Mouse (Mus musculus) layer of hippocampus, adult 11-12 months (tissue): ENCODE measurements around the gene Fars2.
"Not testable (repeated sequence)": the region's sequence is repeated elsewhere in the genome, so short reads cannot be mapped to it uniquely, and the experiment has no call there.

Source experiments
- DNase-seq: peaks from one replicate; pipeline ENCODE4 v3.0.0; 2022; ENCODE audit warnings: low spot score

Fars2 gene

DNA sequence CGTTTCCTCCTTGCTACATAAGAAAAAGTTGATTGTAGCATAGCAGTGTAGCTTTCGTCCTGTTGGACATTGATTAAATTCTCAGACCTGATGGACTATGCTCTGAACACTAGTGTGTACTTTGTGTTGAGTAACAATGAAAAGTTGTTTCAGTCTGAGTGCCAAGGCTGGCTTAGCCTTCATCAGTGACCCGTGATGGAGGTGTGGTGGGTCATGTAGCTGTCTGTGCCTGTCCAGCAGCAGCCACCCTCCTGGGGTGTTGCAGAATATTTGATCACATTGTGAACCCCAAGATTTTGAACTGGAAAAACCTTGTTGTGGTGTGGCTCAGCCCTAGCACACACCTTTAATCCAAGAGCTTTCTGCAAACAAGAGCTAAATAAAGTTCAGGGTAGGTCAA is 343.3 kb downstream of the Fars2 start:
- no peak for DNase-seq

DNA sequence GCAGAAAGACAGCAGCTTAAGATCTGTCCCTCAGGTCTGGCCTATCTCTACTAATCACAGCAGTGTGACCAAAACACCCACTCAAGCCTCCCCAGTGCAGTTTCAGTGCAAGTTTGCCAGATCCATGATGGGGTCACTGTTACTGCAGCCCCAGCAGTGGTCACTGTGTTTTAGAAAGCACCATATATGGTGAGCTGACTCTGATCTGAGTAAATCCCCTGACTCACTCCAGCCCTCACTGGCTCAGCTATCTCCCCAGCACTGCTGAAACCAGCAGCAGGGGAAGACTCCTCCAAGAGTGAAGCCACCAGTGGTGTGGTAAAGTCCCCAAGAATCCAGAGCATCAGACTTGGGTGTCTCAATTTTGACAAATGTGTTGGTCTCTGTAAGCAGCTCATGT is 346.5 kb downstream of the Fars2 start:
- DNase-seq = no peak

DNA sequence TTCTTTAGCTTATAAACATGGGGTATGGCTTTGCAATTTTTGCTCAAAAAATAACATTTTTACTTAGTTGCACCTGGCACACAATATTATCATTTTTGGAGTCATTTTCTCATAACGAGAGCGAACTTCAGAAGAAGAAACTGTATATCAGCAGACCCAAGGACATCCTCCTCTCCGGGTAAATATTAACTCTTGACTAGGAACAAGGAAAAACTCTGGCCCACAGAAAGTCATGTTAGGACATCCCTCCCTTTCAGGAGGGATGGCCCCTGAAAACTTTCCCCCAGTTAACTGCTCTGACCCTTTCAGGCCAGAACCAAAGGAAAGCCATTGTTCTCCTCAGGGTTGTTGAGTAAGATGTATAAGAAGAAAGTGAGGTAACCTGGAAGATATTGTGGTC is 348.9 kb downstream of the Fars2 start:
- not testable (repeated sequence) for DNase-seq

DNA sequence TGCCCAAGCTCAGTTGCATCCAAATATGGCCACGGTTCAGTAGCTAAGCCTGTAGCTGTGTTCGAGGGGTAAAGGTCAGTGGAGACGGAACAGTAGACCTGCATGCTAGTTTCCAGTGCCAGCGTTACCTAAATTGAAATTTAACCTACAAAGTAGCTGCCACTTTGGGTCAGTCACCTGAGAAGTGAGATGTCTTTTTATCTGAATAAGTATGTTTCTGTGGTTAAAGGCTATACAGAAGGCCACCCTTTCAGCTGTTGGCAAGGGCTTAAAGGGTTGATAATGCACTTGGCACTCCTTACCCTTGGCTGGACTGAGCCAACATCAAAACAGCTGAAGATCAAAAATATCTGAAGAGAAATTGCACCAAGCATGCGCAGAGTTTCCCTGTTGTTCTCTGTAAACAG is 349.3 kb downstream of the Fars2 start:
- DNase-seq = no peak

DNA sequence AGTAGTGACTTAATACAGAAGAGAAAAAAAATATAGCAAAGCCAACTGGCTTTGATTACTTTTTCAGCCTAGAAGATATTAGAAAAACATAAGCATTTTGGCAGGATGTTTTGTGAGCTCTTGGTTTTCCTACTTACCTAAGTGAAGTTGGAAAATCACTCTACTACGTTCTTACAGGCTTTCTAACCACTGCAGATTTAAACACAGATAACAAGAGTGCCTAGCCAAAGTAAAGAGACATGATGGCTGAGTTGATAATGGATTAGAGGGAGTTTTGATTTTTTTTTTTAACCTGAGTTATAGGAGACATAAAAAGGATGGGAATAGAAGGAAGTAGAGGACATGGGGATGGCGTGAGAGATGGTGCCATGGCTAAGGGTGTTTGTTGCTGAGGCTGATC is 350.6 kb downstream of the Fars2 start:
- DNase-seq = no peak

GRCm38 (mm10) chr13:36468963-36469362 is 351.8 kb downstream of the Fars2 start:
- DNase-seq = no peak

DNA sequence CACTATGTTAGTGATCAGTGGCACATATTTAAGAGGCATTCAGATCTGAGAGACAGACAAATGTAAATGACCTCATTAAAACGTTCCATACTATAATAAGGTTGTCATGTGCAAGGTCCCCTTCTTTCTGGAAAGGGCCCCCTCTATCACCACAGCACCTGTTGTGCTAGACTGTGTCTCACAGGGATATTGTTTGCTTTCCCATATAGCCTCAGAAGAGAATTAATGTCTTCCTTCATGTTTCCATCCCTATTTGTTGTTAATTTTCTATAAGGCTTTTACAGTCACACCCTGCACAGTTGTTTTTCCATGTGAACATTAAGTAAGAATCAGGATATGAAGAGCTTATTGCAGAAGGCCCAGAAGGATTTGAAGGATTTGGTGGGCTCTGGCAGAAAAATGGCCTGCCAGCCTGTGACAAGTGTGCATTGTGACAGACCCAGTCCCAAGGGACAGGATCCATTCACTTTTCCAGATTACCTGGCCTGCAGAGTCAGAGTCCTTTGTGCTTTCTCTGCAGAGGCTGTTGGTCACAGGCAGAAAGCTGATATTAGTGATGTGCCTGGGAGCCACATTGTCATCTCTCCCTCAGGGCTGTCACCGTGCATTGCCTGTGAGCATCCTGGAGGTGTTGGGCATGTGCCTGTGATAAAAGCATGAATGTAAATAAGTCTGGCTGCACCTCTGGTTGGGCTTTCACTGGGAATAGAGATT is 352.4 kb downstream of the Fars2 start:
- DNase-seq = no peak

- DNase-seq = no peak
These were observed 360.4 kb downstream of the Fars2 start for GRCm38 (mm10) chr13:36477648-36478047.

DNA sequence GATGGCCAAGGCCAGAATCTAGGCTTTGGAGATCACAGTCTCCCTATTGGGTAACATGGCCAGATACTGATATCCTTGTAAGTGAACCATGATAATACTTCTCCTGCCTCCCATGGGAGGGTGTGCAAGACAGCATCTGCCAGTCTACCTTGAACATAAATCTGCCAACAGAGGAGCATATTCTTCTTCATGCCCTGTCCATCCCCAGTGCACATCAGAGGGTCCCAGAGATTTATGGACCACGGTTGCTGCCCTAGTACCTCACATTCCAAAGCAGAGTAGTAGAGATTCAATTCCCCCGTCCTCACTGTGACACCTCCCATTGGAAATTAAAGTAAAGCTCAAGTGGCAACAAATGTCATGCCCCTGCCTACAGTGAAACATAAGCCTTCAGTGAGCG is 361.0 kb downstream of the Fars2 start:
- no peak for DNase-seq

DNA sequence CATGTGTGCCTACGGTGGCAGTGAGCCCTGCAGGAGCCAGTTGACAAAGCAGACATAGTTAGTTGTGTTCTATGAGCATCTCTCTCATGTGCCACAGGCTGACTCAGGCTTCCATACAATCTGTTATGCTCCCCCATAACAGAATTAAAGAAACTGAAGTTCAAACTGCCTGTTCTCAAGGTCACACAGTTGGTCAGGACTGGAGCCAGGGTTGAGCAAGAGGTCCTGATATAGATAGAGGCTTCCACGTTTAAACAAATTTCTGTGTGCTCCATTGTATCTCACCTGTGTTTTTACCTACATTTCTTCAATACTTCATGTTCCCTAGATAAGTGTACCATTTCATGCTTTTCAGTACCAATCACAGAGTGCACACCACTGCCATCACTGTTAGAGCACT is 362.9 kb downstream of the Fars2 start:
- no peak for DNase-seq

DNA sequence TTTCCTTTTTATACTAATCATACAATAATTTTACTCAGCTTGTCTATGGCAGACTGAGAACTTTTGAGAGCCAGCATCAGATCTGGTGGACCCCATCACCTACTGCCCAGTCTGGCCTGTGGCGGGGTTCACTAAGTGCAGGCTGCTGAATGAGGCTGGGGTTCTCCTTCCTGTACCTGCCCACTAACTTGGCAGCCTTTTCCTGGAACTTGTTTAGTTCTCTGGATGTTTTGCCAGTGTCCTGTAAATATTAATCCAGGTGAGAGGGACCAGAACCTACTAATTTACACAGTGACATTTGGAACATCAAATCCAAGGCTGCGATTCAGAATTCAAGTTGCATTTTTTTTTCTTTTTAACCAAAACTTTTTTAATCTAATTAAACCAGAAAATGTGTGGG is 367.2 kb downstream of the Fars2 start:
- DNase-seq = no peak

DNA sequence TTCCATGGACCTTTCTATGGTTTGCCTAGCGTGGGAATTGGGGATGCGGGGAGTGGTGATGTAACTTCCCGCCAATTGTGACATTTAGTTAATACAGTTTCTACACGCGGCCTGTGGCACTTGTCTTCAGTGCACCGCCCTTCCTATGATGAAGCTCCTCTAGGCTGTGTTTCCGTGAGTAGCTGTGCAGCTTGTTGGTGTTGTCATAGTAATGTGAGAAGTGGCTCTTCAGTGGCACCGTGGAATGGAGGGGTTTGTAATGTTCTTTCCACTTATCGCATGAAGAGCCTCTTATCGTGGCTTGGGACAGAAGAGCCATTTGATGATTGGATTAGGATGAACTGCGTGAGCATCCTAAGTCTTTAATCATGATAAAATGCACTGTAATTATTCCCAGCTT is 369.5 kb downstream of the Fars2 start:
- no peak for DNase-seq

DNA sequence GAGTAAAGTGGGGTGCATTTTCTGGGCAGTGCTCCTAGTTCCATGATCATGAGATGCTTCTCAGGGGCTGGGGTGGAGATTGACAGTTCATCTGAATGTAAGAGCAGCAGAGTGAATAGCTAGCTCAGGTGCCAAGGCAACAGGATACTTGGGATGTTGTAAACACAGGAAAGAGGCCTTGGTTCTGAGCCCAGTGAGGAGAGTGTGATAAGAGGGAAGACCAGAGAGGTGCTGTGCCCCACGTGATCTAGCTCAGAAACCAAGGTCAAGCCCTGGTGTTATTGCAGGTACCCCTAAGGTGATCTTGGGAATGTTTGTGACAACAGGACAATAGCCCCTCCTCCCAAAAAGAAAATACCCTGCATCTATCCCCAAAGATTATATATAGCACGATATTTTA is 372.2 kb downstream of the Fars2 start:
- DNase-seq = no peak

DNA sequence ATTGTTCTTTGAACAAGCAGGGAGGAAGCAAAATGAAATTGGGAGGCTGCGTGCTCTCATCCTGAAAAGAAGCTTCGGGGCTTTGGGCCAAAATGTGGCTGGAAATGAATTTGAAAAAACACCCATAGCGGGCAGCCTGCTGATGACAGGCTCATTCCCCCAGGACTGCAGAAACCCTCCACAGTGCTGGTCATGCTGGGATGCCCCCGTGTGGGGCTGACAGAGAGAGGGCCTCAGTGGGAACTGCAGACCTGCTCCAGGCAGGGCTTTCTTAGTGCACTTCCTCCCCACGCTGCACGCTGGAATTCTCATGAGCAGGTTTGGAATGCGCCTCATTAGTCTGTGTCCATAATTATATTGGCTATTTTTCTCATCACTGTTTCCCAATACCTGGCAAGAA is 373.4 kb downstream of the Fars2 start:
- no peak for DNase-seq

DNA sequence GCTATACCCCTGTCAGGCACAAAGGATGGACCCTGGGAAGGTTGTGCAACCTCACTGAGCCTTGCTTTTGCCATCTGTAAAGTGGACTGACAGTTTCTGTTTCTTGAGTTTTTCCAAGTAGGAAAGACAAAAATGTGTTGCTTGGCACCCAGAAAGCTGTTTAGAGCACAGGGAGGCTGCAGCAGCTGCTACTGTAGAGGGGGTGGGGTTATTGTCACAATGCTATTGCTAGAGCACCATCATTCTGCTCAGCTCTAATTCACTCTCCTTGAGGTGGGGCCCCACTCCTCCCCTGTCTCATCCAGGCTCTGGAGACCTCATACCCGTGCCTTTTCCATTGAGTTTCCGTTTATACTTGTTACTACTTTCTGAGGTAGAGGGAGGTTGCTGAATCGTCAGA is 375.2 kb downstream of the Fars2 start:
- peak; percentile 42 for DNase-seq

DNA sequence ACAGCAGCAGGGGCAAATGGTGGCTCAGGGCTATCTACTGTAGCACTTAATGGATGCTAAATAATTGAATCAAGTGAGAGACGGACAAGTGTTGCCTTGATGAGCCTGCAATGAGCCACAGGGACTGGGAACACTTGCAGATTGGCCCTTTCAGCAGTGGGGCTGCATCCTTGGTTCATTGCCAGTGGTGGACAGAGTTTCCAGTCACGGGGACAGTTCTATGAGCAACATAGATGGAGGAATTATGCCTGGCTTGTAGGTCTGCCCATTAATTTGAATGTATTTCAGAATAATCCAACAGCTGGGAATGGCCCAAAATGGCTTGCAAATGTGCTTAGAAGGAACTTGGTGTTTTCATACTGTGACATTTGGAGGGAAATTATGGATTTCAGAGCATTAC is 376.1 kb downstream of the Fars2 start:
- DNase-seq = peak; percentile 43

- no peak for DNase-seq
These were observed 376.6 kb downstream of the Fars2 start for GRCm38 (mm10) chr13:36493762-36494161.

DNA sequence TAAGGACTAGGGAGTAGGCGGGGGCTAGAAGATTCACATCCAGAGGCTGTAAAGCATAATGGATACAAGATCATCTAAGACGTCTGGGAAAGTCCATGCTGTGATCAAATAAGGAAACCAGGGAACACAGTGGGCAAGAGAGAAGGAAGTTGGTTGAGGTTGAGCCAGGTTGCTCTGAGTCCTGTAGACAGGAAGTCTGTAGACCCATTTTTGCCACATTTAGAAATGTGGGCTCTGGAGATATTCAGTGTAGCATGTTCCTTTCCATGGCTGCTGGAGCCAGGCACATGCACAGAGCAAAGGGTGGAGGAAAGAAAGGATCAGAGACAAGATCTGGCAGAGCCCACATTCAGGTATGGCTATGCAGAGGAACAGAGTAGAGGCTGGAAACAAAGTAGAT is 378.8 kb downstream of the Fars2 start:
- no peak for DNase-seq

GRCm38 (mm10) chr13:36497346-36497745 is 380.1 kb downstream of the Fars2 start:
- no peak for DNase-seq

GRCm38 (mm10) chr13:36500370-36500905 is 383.2 kb downstream of the Fars2 start:
- no peak for DNase-seq

GRCm38 (mm10) chr13:36503551-36503950 is 386.3 kb downstream of the Fars2 start:
- no peak for DNase-seq

DNA sequence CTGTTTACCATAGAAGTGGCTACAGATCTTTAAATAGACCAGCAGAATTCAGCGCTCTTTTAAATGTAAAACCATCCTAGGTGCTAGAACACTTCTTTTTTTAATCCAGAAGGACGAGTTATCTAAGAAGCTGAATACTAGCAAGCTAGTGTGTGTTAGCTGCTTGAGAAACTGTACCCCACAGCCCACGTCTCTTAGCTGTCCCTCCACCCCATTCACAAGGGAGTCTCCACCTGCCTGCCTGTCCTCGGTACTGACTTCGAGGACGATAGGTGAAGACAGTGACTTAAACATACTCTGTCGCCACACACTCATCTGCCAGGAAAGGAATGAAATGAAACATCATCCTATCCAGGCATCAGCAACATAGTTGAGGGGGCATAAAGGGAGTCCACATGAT is 386.8 kb downstream of the Fars2 start:
- DNase-seq = no peak

- DNase-seq = no peak
These were observed 388.5 kb downstream of the Fars2 start for GRCm38 (mm10) chr13:36505730-36506129.

DNA sequence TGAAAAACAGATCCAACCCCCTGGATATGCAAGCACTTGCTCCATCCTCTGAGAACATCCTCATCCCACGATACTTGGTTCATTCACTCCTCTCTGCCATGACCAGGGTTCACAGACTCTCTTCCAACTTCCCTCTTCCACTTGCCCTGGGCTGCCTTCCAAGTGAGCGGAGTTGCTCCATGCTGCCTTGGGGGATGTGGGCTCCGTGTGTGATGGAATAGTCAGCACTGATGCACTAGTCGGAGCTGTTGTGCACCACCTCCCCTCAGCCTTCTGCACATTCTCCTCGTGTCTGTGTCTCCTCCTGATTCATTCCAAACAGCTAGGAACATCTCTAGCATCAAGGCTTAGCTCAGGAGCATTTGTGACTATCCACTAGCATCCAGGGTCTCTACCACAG is 389.1 kb downstream of the Fars2 start:
- DNase-seq = peak; percentile 66
